Mouse (Mus musculus) lung, embryonic 16.5 days (tissue): ENCODE results near the gene Pa2g4. TPM values are rescaled to one million over a fixed set of nuclear protein-coding genes. Genes with fewer than 3 reads are reported as not detected.
A peak's percentile ranks its signal among the peaks of the same experiment; 100 is the strongest.

Source experiments
- ATAC-seq: fragments of 200-750 bp; cut with Nextera tagmentation; 2 replicates; pipeline ENCODE4 v1.8.0; 2017; ENCODE audit warnings: low read depth, mild to moderate bottlenecking, moderate library complexity
- H3K27ac ChIP-seq: fragments of 300-500 bp; sonication (generic); 2 replicates; pipeline ENCODE4 v1.5.1; 2014; ENCODE audit warnings: mild to moderate bottlenecking, control low read depth, low read length
- H3K27me3 ChIP-seq: fragments of 300-500 bp; sonication (generic); 2 replicates; pipeline ENCODE4 v1.6.1; 2014; ENCODE audit warnings: low read depth, low read length, mixed read lengths; ENCODE audit not compliant: control insufficient read depth, insufficient read depth
- H3K36me3 ChIP-seq: fragments of 300-500 bp; sonication (generic); 2 replicates; pipeline ENCODE4 v1.6.1; 2014; ENCODE audit warnings: low read length; ENCODE audit not compliant: control insufficient read depth, insufficient read depth
- H3K4me1 ChIP-seq: fragments of 300-500 bp; sonication (generic); replicated peaks from 2 replicates; pipeline ENCODE4 v1.6.1; 2014; ENCODE audit warnings: low read length, mixed read lengths; ENCODE audit not compliant: control insufficient read depth, insufficient read depth
- H3K4me2 ChIP-seq: fragments of 300-500 bp; sonication (generic); 2 replicates; pipeline ENCODE4 v1.6.1; 2014; ENCODE audit warnings: low read depth, low read length, control low read depth
- H3K4me3 ChIP-seq: fragments of 300-500 bp; sonication (generic); 2 replicates; pipeline ENCODE4 v1.5.1; 2014; ENCODE audit warnings: mild to moderate bottlenecking, low read length, control low read depth
- H3K9ac ChIP-seq: fragments of 300-500 bp; sonication (generic); 2 replicates; pipeline ENCODE4 v1.6.1; 2014; ENCODE audit warnings: low read length, control low read depth
- H3K9me3 ChIP-seq: fragments of 300-500 bp; sonication (generic); 2 replicates; pipeline ENCODE4 v1.6.1; 2016; ENCODE audit warnings: low read length; ENCODE audit not compliant: control insufficient read depth
- WGBS: fragments of 180-500 bp; shearing (Covaris S2); extraction: QIAGEN DNeasy Blood & Tissue Kit; methylation state at CpG from one replicate; pipeline ENCODE4 v1.1.7; 2014; 5-methylcytosine and 5-hydroxymethylcytosine counted together
- polyA plus RNA-seq: library from polyadenylated mRNA; unstranded; fragments of >200 nt; fragmentation: Nextera tagmentation; extraction: Ambion mirVana; gene quantifications from 2 replicates; pipeline ENCODE4 v1.2.1, GENCODE M21; 2015

The Pa2g4 gene
- polyA plus RNA-seq, 1 experiment from 2014 or later = 167 TPM

DNA sequence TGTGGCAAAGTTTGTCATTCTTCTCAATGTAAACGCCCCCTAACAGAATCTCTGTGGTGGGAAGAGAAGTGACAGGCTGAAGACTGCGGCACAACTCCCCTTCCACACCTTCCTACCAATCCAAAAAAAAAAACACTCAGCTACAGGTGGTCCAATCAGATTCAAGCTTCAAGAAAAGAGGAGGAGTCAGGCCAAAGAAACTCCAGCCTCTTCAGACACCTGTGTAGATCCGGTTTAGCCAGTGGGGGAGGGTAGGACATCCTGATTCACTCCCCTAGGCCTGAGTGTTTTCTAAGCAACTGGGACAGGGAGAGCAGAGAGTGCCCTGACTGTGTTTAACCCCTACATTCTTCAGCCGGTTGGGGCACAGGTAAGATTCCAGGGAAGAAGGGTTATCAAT lies 18.6 kb upstream of the Pa2g4 start:
- 8% methylated on average over 4 of the region's 4 CpGs for WGBS
- Histone ChIP-seq H3K27me3 (peaks cover 14% of the 10 kb centered on the region), H3K9me3 (no peaks in the 10 kb centered on the region), H3K36me3 (no peaks in the 10 kb centered on the region; the same call in 1 of the 2 replicates), H3K4me2 (peak overlapping the region; percentile 50), H3K27ac (peak overlapping the region; percentile 87), H3K9ac (peak overlapping the region; percentile 47; the same call in 1 of the 2 replicates), H3K4me3 (peak overlapping the region; percentile 17), H3K4me1 (peaks cover 24% of the 10 kb centered on the region)
- ATAC-seq = peak; percentile 74

DNA sequence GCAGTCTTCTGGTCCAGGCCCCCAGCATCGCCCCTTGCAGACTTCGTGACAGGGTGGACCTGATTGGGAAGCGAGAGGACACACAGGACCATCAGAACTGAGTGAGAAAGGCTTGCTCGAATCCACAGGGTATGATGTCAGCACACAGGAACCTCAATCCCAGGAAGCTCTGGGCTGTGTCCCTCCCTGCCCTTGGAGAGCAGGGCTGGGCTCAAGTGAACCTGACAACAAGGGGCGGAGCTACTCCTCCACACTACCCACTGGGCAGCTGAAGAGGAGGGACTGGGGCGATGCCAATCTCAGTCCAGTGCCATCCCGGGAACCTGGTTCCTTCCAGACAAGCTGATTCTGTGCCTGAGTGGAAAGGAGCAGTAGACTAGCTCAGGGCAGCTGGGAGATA lies 17.9 kb upstream of the Pa2g4 start:
- Histone ChIP-seq H3K36me3 (no peaks in the 10 kb centered on the region; the same call in 1 of the 2 replicates), H3K27ac (peak overlapping the region; percentile 87), H3K9me3 (no peaks in the 10 kb centered on the region), H3K4me1 (peaks cover 22% of the 10 kb centered on the region), H3K4me3 (peak overlapping the region; percentile 17), H3K4me2 (peak overlapping the region; percentile 50), H3K9ac (peak overlapping the region; percentile 23; the same call in 1 of the 2 replicates), H3K27me3 (peaks cover 9% of the 10 kb centered on the region)
- WGBS = 14% methylated on average over 7 of the region's 7 CpGs
- ATAC-seq = peak; percentile 85

DNA sequence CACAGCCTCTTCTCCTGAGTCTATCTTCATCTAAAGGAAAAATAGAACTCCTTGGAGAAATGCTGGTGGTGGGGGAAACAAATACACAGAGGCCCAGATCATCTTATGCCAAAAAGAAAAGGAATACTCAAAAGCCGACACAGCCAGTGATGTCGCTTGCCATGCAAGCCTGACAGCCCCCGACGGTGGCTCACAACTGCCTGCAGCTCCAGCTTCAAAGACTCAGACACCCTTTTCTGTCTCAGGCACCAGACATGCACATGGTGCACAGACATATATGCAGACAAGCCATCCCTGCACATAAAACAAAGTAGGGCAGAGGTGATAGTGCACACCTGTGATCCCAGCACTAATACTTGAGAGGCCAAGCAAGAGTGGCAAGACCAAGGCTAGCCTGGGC lies 13.9 kb upstream of the Pa2g4 start:
- Histone ChIP-seq H3K27me3 (no peaks in the 10 kb centered on the region; the same call in 1 of the 2 replicates), H3K9ac (no peak overlapping the region), H3K4me3 (no peak overlapping the region), H3K4me1 (peaks cover 8% of the 10 kb centered on the region), H3K9me3 (peaks cover 3% of the 10 kb centered on the region; the same call in 1 of the 2 replicates), H3K36me3 (peaks cover 6% of the 10 kb centered on the region; the same call in 1 of the 2 replicates), H3K27ac (no peak overlapping the region), H3K4me2 (no peak overlapping the region)
- WGBS = 78% methylated on average over 4 of the region's 4 CpGs
- no peak for ATAC-seq

DNA sequence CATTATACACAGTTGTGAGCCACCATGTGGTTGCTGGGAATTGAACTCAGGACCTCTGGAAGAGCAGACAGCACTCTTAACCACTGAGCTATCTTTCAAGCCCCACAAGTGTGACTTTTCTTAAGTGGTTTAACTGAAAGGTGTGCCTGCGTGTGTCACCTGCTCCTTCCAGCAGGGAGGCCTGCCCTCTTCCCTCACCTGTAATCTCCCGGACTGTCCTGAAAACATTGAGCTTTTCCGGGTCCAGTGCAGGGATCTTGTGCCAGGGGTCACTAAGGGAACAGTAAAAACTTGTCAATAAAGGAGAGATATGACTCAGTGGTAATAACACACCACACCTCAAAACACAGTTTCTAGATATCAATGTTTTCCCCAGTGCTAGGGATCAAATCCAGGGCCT lies 13.5 kb upstream of the Pa2g4 start:
- Histone ChIP-seq H3K9me3 (peaks cover 3% of the 10 kb centered on the region; the same call in 1 of the 2 replicates), H3K4me2 (no peak overlapping the region), H3K9ac (no peak overlapping the region), H3K36me3 (peaks cover 6% of the 10 kb centered on the region; the same call in 1 of the 2 replicates), H3K4me1 (peaks cover 8% of the 10 kb centered on the region), H3K27ac (no peak overlapping the region), H3K4me3 (no peak overlapping the region), H3K27me3 (no peaks in the 10 kb centered on the region; the same call in 1 of the 2 replicates)
- no peak for ATAC-seq
- 64% methylated on average over 3 of the region's 3 CpGs for WGBS

DNA sequence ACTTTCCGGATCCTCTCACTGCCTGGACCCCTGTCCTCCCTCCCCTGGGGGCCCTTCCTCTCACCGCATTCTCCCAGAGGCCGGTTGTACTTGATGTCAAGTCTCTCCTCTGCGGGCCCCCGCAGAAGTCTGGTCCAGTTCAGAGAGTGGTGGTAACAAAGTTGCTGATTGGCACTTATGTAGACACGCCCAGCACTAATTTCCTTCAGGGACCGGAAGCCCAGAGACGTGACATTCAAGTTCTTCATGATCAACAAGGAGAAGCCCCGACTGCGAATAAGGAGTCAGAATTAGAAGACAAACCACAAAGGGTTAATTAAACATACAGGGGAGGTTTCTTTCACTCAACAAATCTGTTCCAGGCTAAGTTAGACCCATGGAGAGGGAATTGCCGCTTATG lies 12.5 kb upstream of the Pa2g4 start:
- no peak overlapping the region for H3K27ac ChIP-seq
- H3K9ac ChIP-seq = no peak overlapping the region
- no peak overlapping the region for H3K4me2 ChIP-seq
- no peak for ATAC-seq
- H3K4me3 ChIP-seq = no peak overlapping the region
- 65% methylated on average over 11 of the region's 11 CpGs for WGBS
- H3K4me1 ChIP-seq = peaks cover 4% of the 10 kb centered on the region
- peaks cover 3% of the 10 kb centered on the region; the same call in 1 of the 2 replicates for H3K9me3 ChIP-seq
- no peaks in the 10 kb centered on the region for H3K27me3 ChIP-seq
- H3K36me3 ChIP-seq = peaks cover 6% of the 10 kb centered on the region; the same call in 1 of the 2 replicates

DNA sequence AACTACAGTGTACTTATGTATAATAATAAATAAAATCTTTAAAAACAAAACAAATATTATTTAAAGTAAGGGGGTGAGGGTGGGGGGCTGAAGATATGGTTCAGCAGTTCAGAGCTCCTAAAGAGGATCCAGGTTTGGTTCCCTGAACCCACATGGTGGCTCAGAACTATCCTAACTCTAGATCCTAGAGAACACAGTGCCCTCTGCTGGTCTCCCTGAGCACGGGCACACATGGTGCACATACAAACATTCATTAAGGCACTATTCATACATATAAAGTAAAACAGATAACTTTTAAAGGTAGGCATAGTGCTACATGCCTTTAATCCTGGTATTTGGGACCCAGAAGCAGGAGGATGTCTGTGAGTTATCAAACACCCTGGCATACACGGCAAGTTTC lies 9.3 kb upstream of the Pa2g4 start:
- 86% methylated on average over 2 of the region's 2 CpGs for WGBS
- Histone ChIP-seq H3K27ac (no peak overlapping the region), H3K4me3 (no peak overlapping the region), H3K36me3 (peaks cover 6% of the 10 kb centered on the region; the same call in 1 of the 2 replicates), H3K9me3 (peaks cover 3% of the 10 kb centered on the region; the same call in 1 of the 2 replicates), H3K9ac (no peak overlapping the region), H3K4me2 (no peak overlapping the region), H3K4me1 (no peaks in the 10 kb centered on the region), H3K27me3 (no peaks in the 10 kb centered on the region)
- ATAC-seq = no peak

DNA sequence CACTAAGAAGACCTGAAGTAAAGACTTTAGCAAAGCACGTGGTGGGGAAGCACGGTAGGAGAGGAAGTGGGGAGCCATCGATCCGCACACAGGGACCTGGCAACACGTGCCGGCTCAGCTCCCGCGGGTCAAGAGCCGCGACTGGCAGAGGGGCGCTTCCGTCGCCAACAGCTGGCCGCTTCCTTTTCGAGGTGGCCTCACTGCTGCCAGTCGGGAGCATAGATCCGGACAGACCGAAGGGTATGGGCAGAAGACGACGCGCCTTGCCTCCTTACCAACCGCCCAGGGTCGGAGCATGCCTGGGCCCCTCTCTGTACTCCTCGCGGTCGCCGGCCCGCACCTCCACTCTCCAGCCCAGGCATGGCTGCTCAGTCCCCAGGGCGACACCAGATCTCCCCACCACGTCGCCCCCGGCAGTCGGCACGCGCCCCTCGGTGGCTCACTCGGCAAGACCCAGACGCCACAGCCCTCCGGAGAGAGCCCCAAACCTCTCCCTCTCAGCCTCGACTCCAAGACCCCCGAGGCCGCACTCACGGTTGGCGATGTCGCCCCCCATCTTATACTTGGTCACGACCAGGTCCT lies 490 bp downstream of the Pa2g4 start:
- Histone ChIP-seq H3K4me1 (peaks cover 13% of the 10 kb centered on the region), H3K4me2 (peak overlapping the region; percentile 95), H3K9me3 (no peaks in the 10 kb centered on the region), H3K27me3 (no peaks in the 10 kb centered on the region), H3K36me3 (peaks cover 27% of the 10 kb centered on the region), H3K9ac (peak overlapping the region; percentile 85), H3K4me3 (peak overlapping the region; percentile 90), H3K27ac (peak overlapping the region; percentile 88)
- peak; percentile 13 for ATAC-seq
- 0% methylated on average over 45 of the region's 46 CpGs for WGBS

DNA sequence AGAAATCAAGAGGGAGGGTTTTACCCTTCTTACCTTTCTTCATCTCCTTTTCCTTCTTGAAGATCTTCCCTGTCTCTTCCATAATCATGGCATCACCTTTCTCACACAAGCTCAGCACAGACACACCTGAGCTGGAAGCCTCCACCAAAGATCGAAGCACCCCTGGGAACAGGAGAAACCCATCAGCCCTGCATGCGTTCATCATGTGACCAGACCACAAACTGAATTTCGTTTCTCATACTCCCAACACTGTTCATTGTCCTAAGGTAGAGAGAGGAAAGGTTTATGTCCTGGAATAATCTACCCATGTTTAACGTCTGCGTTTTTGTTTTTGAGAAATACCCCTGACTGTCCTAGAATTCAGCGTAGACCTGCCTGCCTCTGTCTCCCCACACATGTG lies 2.2 kb downstream of the Pa2g4 start:
- no peak overlapping the region for H3K4me2 ChIP-seq
- H3K27me3 ChIP-seq = no peaks in the 10 kb centered on the region
- WGBS = 89% methylated on average over 6 of the region's 6 CpGs
- H3K9me3 ChIP-seq = no peaks in the 10 kb centered on the region
- H3K36me3 ChIP-seq = peaks cover 39% of the 10 kb centered on the region
- H3K27ac ChIP-seq = no peak overlapping the region
- ATAC-seq = no peak
- H3K9ac ChIP-seq = peak overlapping the region; percentile 46; the same call in 1 of the 2 replicates
- peaks cover 13% of the 10 kb centered on the region for H3K4me1 ChIP-seq
- no peak overlapping the region for H3K4me3 ChIP-seq

DNA sequence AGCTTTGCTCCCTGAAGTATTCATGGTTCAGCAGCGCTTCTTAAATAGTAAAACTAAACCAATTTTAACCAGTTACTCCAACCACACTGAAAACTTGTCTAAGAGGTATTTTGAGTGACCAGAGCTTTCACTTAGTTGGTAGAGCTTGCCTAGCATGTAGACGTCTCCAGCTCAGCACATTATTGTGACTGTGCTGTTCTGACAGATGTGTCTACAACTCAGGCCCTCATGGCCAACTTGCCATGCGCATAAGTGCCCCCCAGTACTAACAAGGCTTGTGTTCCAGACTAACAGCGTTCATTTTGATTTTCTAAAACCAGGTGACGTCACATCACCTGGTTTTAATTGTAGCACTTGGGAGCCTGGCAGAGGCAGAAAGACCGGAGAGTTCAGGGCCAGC lies 8.8 kb downstream of the Pa2g4 start:
- WGBS = 81% methylated on average over 6 of the region's 6 CpGs
- H3K27ac ChIP-seq = no peak overlapping the region
- H3K4me3 ChIP-seq = no peak overlapping the region
- H3K9me3 ChIP-seq = no peaks in the 10 kb centered on the region
- H3K4me2 ChIP-seq = no peak overlapping the region
- H3K36me3 ChIP-seq = peaks cover 41% of the 10 kb centered on the region
- no peaks in the 10 kb centered on the region for H3K27me3 ChIP-seq
- H3K4me1 ChIP-seq = no peaks in the 10 kb centered on the region
- no peak overlapping the region for H3K9ac ChIP-seq
- ATAC-seq = no peak
